Mouse (Mus musculus): ENCODE data around the gene Fli1. TPM values are rescaled to one million over a fixed set of nuclear protein-coding genes. Genes with fewer than 3 reads are reported as not detected.

The Fli1 gene
- polyA plus RNA-seq, 1 experiment: not detected

- TF ChIP-seq TCF3 (IDR thresholded peaks at IDR 0.05; ENCODE audit: insufficient read length, low read depth) (no peak), TCF12 (IDR thresholded peaks at IDR 0.05; ENCODE audit: insufficient read depth, poor library complexity, severe bottlenecking) (no peak), E2F4 (IDR thresholded peaks at IDR 0.05; ENCODE audit: insufficient read depth) (no peak), MYOD1 (IDR thresholded peaks at IDR 0.05; ENCODE audit: control insufficient read depth in 1 of 3, insufficient read length in 2 of 3, low read depth in 2 of 3) (no peak), REST (IDR thresholded peaks at IDR 0.05; ENCODE audit: insufficient read depth, insufficient read length) (no peak), MYOG (IDR thresholded peaks at IDR 0.05; ENCODE audit: control insufficient read depth in 1 of 3, insufficient read depth in 1 of 3, insufficient read length in 2 of 3, low read depth in 2 of 3) (no peak), CEBPB (IDR thresholded peaks at IDR 0.05; ENCODE audit: insufficient read depth, poor library complexity, severe bottlenecking) (no peak), POLR2A (IDR thresholded peaks at IDR 0.05; ENCODE audit: insufficient read length, low read depth) (no peak), SRF (IDR thresholded peaks at IDR 0.05; ENCODE audit: control insufficient read depth, insufficient read length, low read depth) (no peak), POLR2AphosphoS2 (IDR thresholded peaks at IDR 0.05; ENCODE audit: insufficient read length, low read depth) (no peak), MAX (IDR thresholded peaks at IDR 0.05; ENCODE audit: low read depth) (no peak), USF1 (IDR thresholded peaks at IDR 0.05; ENCODE audit: low read depth) (no peak)
- no peaks in the 10 kb centered on the region for H3K79me2 ChIP-seq (ENCODE audit: control insufficient read depth, insufficient read depth)
Measured at GRCm38 (mm10) chr9:32448766-32449165, 93.9 kb downstream of the Fli1 start.

GRCm38 (mm10) chr9:32445789-32446188 is 96.9 kb downstream of the Fli1 start:
- H3K27me3 ChIP-seq (ENCODE audit: control insufficient read depth, insufficient read depth, insufficient read length): peaks cover 16% of the 10 kb centered on the region

More at GRCm38 (mm10) chr9:32448766-32449165, 93.9 kb downstream of the Fli1 start:
- H3K4me3 ChIP-seq: no peak overlapping the region
- H3K36me3 ChIP-seq (ENCODE audit: control insufficient read depth, insufficient read depth): no peaks in the 10 kb centered on the region
- no peak overlapping the region for H3ac ChIP-seq (ENCODE audit: control insufficient read depth, insufficient read length)
- peaks cover 18% of the 10 kb centered on the region for H3K27me3 ChIP-seq (ENCODE audit: control insufficient read depth, insufficient read depth, insufficient read length)
- H3K4me2 ChIP-seq (ENCODE audit: low read depth): no peak overlapping the region

GRCm38 (mm10) chr9:32444453-32445201 is 98.0 kb downstream of the Fli1 start:
- Histone ChIP-seq H3K4me2 (ENCODE audit: low read depth) (no peak overlapping the region), H3K4me3 (no peak overlapping the region), H3ac (ENCODE audit: control insufficient read depth, insufficient read length) (no peak overlapping the region), H3K79me2 (ENCODE audit: control insufficient read depth, insufficient read depth) (no peaks in the 10 kb centered on the region), H3K36me3 (ENCODE audit: control insufficient read depth, insufficient read depth) (no peaks in the 10 kb centered on the region), H3K27me3 (ENCODE audit: control insufficient read depth, insufficient read depth, insufficient read length) (peaks cover 8% of the 10 kb centered on the region)
- no peak for TF ChIP-seq MYOG (IDR thresholded peaks at IDR 0.05; ENCODE audit: control insufficient read depth in 1 of 3, insufficient read depth in 1 of 3, insufficient read length in 2 of 3, low read depth in 2 of 3)
- TF ChIP-seq REST (IDR thresholded peaks at IDR 0.05; ENCODE audit: insufficient read depth, insufficient read length): no peak
- no peak for TF ChIP-seq TCF12 (IDR thresholded peaks at IDR 0.05; ENCODE audit: insufficient read depth, poor library complexity, severe bottlenecking)
- no peak for TF ChIP-seq MAX (IDR thresholded peaks at IDR 0.05; ENCODE audit: low read depth)

More at GRCm38 (mm10) chr9:32445789-32446188, 96.9 kb downstream of the Fli1 start:
- no peaks in the 10 kb centered on the region for H3K79me2 ChIP-seq (ENCODE audit: control insufficient read depth, insufficient read depth)
- H3ac ChIP-seq (ENCODE audit: control insufficient read depth, insufficient read length): no peak overlapping the region
- no peaks in the 10 kb centered on the region for H3K36me3 ChIP-seq (ENCODE audit: control insufficient read depth, insufficient read depth)
- no peak overlapping the region for H3K4me2 ChIP-seq (ENCODE audit: low read depth)
- no peak for TF ChIP-seq TCF3 (IDR thresholded peaks at IDR 0.05; ENCODE audit: insufficient read length, low read depth)
- no peak for TF ChIP-seq SRF (IDR thresholded peaks at IDR 0.05; ENCODE audit: control insufficient read depth, insufficient read length, low read depth)
- no peak overlapping the region for H3K4me3 ChIP-seq

GRCm38 (mm10) chr9:32443817-32444216 is 98.8 kb downstream of the Fli1 start:
- H3K4me3 ChIP-seq: no peak overlapping the region
- TF ChIP-seq POLR2AphosphoS2 (IDR thresholded peaks at IDR 0.05; ENCODE audit: insufficient read length, low read depth): no peak
- TF ChIP-seq E2F4 (IDR thresholded peaks at IDR 0.05; ENCODE audit: insufficient read depth): no peak
- TF ChIP-seq TCF3 (IDR thresholded peaks at IDR 0.05; ENCODE audit: insufficient read length, low read depth): no peak
- TF ChIP-seq MYOD1 (IDR thresholded peaks at IDR 0.05; ENCODE audit: control insufficient read depth in 1 of 3, insufficient read length in 2 of 3, low read depth in 2 of 3): no peak
- no peak for TF ChIP-seq USF1 (IDR thresholded peaks at IDR 0.05; ENCODE audit: low read depth)
- no peak for TF ChIP-seq MYOG (IDR thresholded peaks at IDR 0.05; ENCODE audit: control insufficient read depth in 1 of 3, insufficient read depth in 1 of 3, insufficient read length in 2 of 3, low read depth in 2 of 3)
- TF ChIP-seq REST (IDR thresholded peaks at IDR 0.05; ENCODE audit: insufficient read depth, insufficient read length): no peak
- no peak for TF ChIP-seq CEBPB (IDR thresholded peaks at IDR 0.05; ENCODE audit: insufficient read depth, poor library complexity, severe bottlenecking)
- no peak for TF ChIP-seq SRF (IDR thresholded peaks at IDR 0.05; ENCODE audit: control insufficient read depth, insufficient read length, low read depth)
- no peak for TF ChIP-seq TCF12 (IDR thresholded peaks at IDR 0.05; ENCODE audit: insufficient read depth, poor library complexity, severe bottlenecking)
- TF ChIP-seq MAX (IDR thresholded peaks at IDR 0.05; ENCODE audit: low read depth): no peak
- no peak for TF ChIP-seq POLR2A (IDR thresholded peaks at IDR 0.05; ENCODE audit: insufficient read length, low read depth)
- H3K4me2 ChIP-seq (ENCODE audit: low read depth): no peak overlapping the region
- H3K36me3 ChIP-seq (ENCODE audit: control insufficient read depth, insufficient read depth): no peaks in the 10 kb centered on the region
- peaks cover 5% of the 10 kb centered on the region for H3K27me3 ChIP-seq (ENCODE audit: control insufficient read depth, insufficient read depth, insufficient read length)
- no peaks in the 10 kb centered on the region for H3K79me2 ChIP-seq (ENCODE audit: control insufficient read depth, insufficient read depth)
- no peak overlapping the region for H3ac ChIP-seq (ENCODE audit: control insufficient read depth, insufficient read length)

GRCm38 (mm10) chr9:32443115-32443514 is 99.5 kb downstream of the Fli1 start:
- Histone ChIP-seq H3K27me3 (ENCODE audit: control insufficient read depth, insufficient read depth, insufficient read length) (peaks cover 5% of the 10 kb centered on the region), H3K4me3 (no peak overlapping the region), H3ac (ENCODE audit: control insufficient read depth, insufficient read length) (no peak overlapping the region), H3K79me2 (ENCODE audit: control insufficient read depth, insufficient read depth) (no peaks in the 10 kb centered on the region), H3K36me3 (ENCODE audit: control insufficient read depth, insufficient read depth) (no peaks in the 10 kb centered on the region), H3K4me2 (ENCODE audit: low read depth) (no peak overlapping the region)
- TF ChIP-seq POLR2AphosphoS2 (IDR thresholded peaks at IDR 0.05; ENCODE audit: insufficient read length, low read depth) (no peak), CEBPB (IDR thresholded peaks at IDR 0.05; ENCODE audit: insufficient read depth, poor library complexity, severe bottlenecking) (no peak), POLR2A (IDR thresholded peaks at IDR 0.05; ENCODE audit: insufficient read length, low read depth) (no peak), MYOG (IDR thresholded peaks at IDR 0.05; ENCODE audit: control insufficient read depth in 1 of 3, insufficient read depth in 1 of 3, insufficient read length in 2 of 3, low read depth in 2 of 3) (no peak), MAX (IDR thresholded peaks at IDR 0.05; ENCODE audit: low read depth) (no peak), REST (IDR thresholded peaks at IDR 0.05; ENCODE audit: insufficient read depth, insufficient read length) (no peak), USF1 (IDR thresholded peaks at IDR 0.05; ENCODE audit: low read depth) (no peak), SRF (IDR thresholded peaks at IDR 0.05; ENCODE audit: control insufficient read depth, insufficient read length, low read depth) (no peak), TCF3 (IDR thresholded peaks at IDR 0.05; ENCODE audit: insufficient read length, low read depth) (no peak)

Data from myocyte (in vitro differentiated cells).